ENCODE assay signal across 8 mouse cellular contexts in the genomic region with DNA sequence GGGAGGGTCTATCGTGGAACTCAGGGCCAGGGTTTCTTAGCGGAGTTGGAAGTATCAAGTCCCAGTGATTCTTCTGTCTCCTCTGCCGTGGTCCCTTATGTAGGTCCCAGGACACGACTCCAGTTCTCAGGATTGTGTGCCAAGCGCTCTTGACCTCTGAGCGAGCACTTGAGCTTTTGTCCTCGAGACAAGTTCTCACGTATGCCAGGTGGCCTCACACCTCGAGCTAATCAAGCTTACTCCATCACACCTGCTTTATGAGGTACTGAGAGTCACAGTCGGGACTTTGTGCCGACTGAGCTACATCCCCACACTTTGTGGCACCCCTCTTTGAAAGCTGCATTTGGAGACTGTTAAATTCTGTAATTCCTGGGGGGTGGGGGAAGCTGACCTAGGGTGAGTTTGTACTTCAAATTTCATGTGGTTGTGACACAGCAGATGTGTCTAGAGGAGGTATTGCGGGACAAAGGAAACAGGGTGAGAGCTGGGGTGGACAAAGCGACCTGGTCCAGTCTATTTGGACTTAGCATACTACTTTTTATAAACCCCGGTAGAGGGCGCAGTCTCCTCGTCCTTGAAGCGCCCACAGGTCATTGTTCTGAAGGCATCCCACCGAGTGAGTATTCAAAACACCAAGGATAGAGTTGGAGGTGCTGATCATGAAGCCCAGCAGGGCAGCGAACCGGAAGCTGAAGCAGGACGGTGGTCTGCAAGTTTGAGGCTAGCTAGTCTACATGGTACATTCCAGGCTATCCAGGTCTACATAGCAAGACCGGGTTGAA. TPM values are rescaled to one million over a fixed set of nuclear protein-coding genes. Genes with fewer than 3 reads are reported as not detected.
DNase-seq lines count a peak whose midpoint lies in the region; ATAC-seq and TF ChIP-seq lines count a peak whose summit lies in the region.

No protein-coding gene starts in this region.

- no peak overlapping the region for H3K27ac ChIP-seq in bone marrow, adult 2 months (ENCODE audit: control insufficient read depth, insufficient read depth, low read depth, low read length, poor library complexity)
- H3K27ac ChIP-seq in embryonic fibroblast, embryonic 13.5 days (ENCODE audit: insufficient read depth, low read length), result no peak overlapping the region

- 32% methylated on average over 22 of the region's 22 CpGs for WGBS in bone marrow, adult 2 months

- peak; percentile 52 to 65 for DNase-seq in adrenal gland, adult 18-20 months (ENCODE audit: low spot score in 2 of 2)
- DNase-seq in adrenal gland, adult 8-10 months, result no peak
- DNase-seq in heart, postnatal 25 days (ENCODE audit: low spot score), result peak; percentile 35
- DNase-seq in kidney, postnatal 36 days, result peak; percentile 87 to 90
- peak; percentile 27 for DNase-seq in spleen, adult 12 weeks (ENCODE audit: low spot score)

- TF ChIP-seq POLR2A in bone marrow, adult 2 months (IDR thresholded peaks at IDR 0.05; ENCODE audit: borderline replicate concordance, control insufficient read depth, low read depth, low read length), result no peak
- TF ChIP-seq POLR2A in embryonic fibroblast, embryonic 13.5 days (IDR thresholded peaks at IDR 0.05; ENCODE audit: low read depth, low read length), result no peak

- peak; percentile 59 for ATAC-seq in megakaryocyte progenitor cell, adult 5-6 weeks (replicated peaks; ENCODE audit: poor library complexity)

- peaks cover 2% of the 10 kb centered on the region; the same call in 1 of the 2 replicates for H3K4me1 ChIP-seq in bone marrow, adult 2 months (ENCODE audit: control insufficient read depth, insufficient read depth, low read length)
- H3K4me1 ChIP-seq in embryonic fibroblast, embryonic 13.5 days (ENCODE audit: control insufficient read depth, insufficient read depth, low read length), result no peaks in the 10 kb centered on the region; the same call in 1 of the 2 replicates

- intact Hi-C loops in heart, postnatal 25 days (cut with DNase I), result loop anchor here (1.0 to 10.0 kb wide), 4 partner anchors 52 to 598 kb away; no protein-coding TSS in a partner anchor

- no peak overlapping the region for H3K4me3 ChIP-seq in bone marrow, adult 2 months (replicated peaks; ENCODE audit: control insufficient read depth, low read depth, low read length)
- no peak overlapping the region for H3K4me3 ChIP-seq in embryonic fibroblast, embryonic 13.5 days (ENCODE audit: insufficient read depth, low read length)

- peak; percentile 70 for TF ChIP-seq CTCF in bone marrow, adult 2 months (IDR thresholded peaks at IDR 0.05; ENCODE audit: control insufficient read depth, insufficient read depth, low read length)
- 0 out of 2 replicates have a peak, but pooled peaks have one; percentile 29 for TF ChIP-seq CTCF in embryonic fibroblast, embryonic 13.5 days (IDR thresholded peaks at IDR 0.05; ENCODE audit: borderline replicate concordance, insufficient read depth, low read length)

RNA-seq across cellular contexts. Expression of a gene that starts 8.2 kb away (rescaled TPM):
- total RNA-seq in adrenal gland, adult 18-20 months (2021), result 10 to 100 TPM; 17.6 to 24.1 TPM
- 10 to 100 TPM; 21.8 to 28.1 (median 25.7) TPM for total RNA-seq in adrenal gland, adult 8-10 months (2022)
- polyA plus RNA-seq in bone marrow, adult 2 months (2011; ENCODE audit: insufficient read depth, insufficient read length, low replicate concordance, missing spikeins), result 6.5 and 12.1 TPM in 2 replicates
- polyA plus RNA-seq in embryonic fibroblast, embryonic 13.5 days (2011; ENCODE audit: insufficient read length, low read depth, missing spikeins), result 11.2 and 12.3 TPM in 2 replicates
- 10 to 100 TPM in 1 of 2 experiments, 1 to 10 TPM in 1; 9.6 to 11.3 TPM for total RNA-seq in heart, postnatal 25 days (2021)
- total RNA-seq in megakaryocyte progenitor cell, adult 5-6 weeks (2015), result 12.0 and 12.8 TPM in 2 replicates
- total RNA-seq in megakaryocyte progenitor cell, adult 5-6 weeks (2017), result 12.1 and 13.5 TPM in 2 replicates
